Mouse (Mus musculus) ES-E14 (cell line): ENCODE results near the gene Arhgap35. TPM values are rescaled to one million over a fixed set of nuclear protein-coding genes. Genes with fewer than 3 reads are reported as not detected.
"Not testable (repeated sequence)": the region's sequence is repeated elsewhere in the genome, so short reads cannot be mapped to it uniquely, and the experiment has no call there.

ENCODE experiments used
- DNase-seq: peaks from one replicate; pipeline ENCODE4 v3.0.0-alpha.2; 2013; ENCODE audit warnings: low read depth, low spot score
- H3K27ac ChIP-seq: 2 replicates; pipeline ENCODE4 v1.5.1; 2012; ENCODE audit warnings: low read depth, mild to moderate bottlenecking, low read length, moderate library complexity, mixed read lengths; ENCODE audit not compliant: poor library complexity, insufficient read depth, severe bottlenecking
- H3K36me3 ChIP-seq: 2 replicates; pipeline ENCODE4 v1.6.1; 2012; ENCODE audit warnings: mild to moderate bottlenecking, low read length, moderate library complexity, mixed read lengths; ENCODE audit not compliant: control insufficient read depth, poor library complexity, insufficient read depth, severe bottlenecking
- H3K4me1 ChIP-seq, 2 experiments: fragments of 150-350 bp in 1 of 2; sonication (generic) in 1 of 2; 2 replicates each; pipeline ENCODE4 v1.6.1; 2012; ENCODE audit warnings: low read length in 2 of 2, mild to moderate bottlenecking in 1 of 2, mixed read lengths in 1 of 2; ENCODE audit not compliant: control insufficient read depth in 2 of 2, insufficient read depth in 2 of 2, poor library complexity in 1 of 2
- H3K4me3 ChIP-seq, 2 experiments: fragments of 150-350 bp in 1 of 2; sonication (generic) in 1 of 2; 2 replicates each; pipeline ENCODE4 v1.5.1; 2012; ENCODE audit warnings: low read length in 2 of 2, low read depth in 1 of 2, mild to moderate bottlenecking in 1 of 2, mixed read lengths in 1 of 2; ENCODE audit not compliant: insufficient read depth in 1 of 2, poor library complexity in 1 of 2, severe bottlenecking in 1 of 2
- H3K9ac ChIP-seq: 2 replicates; pipeline ENCODE4 v1.6.1; 2012; ENCODE audit warnings: low read depth, mild to moderate bottlenecking, low read length, mixed read lengths; ENCODE audit not compliant: poor library complexity, insufficient read depth, severe bottlenecking
- H3K9me3 ChIP-seq: fragments of 150-350 bp; sonication (generic); 2 replicates; pipeline ENCODE4 v1.6.1; 2012; ENCODE audit warnings: low read depth, mild to moderate bottlenecking, low read length; ENCODE audit not compliant: control insufficient read depth, insufficient read depth
- CHD2 ChIP-seq: IDR thresholded peaks from 2 replicates; pipeline ENCODE4 v1.6.1; 2014; ENCODE audit warnings: mild to moderate bottlenecking, low read depth, low read length, inconsistent platforms
- HCFC1 ChIP-seq: IDR thresholded peaks from 2 replicates; pipeline ENCODE4 v1.6.1; 2012; ENCODE audit warnings: low read length, inconsistent platforms, borderline replicate concordance; ENCODE audit not compliant: insufficient read depth
- MAFK ChIP-seq: IDR thresholded peaks from 2 replicates; pipeline ENCODE4 v1.6.1; 2014; ENCODE audit warnings: mild to moderate bottlenecking, low read depth, low read length, inconsistent platforms; ENCODE audit not compliant: insufficient read depth
- ZC3H11A ChIP-seq: IDR thresholded peaks from 2 replicates; pipeline ENCODE4 v1.6.1; 2012; ENCODE audit warnings: low read depth, mild to moderate bottlenecking, inconsistent platforms, low read length, borderline replicate concordance
- ZNF384 ChIP-seq: IDR thresholded peaks from 2 replicates; pipeline ENCODE4 v1.6.1; 2012; ENCODE audit warnings: low read depth, low read length, inconsistent platforms
- in situ Hi-C, 2 experiments: fragments of 600-800 bp; cut with MboI; formaldehyde crosslinking; loops; one replicate each; pipeline ENCODE4 v1.15.1; 2025; ENCODE audit warnings: low sequenced_read_pairs in 2 of 2, inconsistent platforms in 1 of 2; ENCODE audit not compliant: unreplicated experiment in 2 of 2
- total RNA-seq: library from RNA; depleted of rRNA; stranded (reverse); fragments of 300-350 nt; gene quantifications from 2 replicates; pipeline ENCODE4 v1.2.3, GENCODE M21; 2012; rRNA removed

Gene Arhgap35
- 43.0 and 46.6 TPM in 2 replicates for total RNA-seq

DNA sequence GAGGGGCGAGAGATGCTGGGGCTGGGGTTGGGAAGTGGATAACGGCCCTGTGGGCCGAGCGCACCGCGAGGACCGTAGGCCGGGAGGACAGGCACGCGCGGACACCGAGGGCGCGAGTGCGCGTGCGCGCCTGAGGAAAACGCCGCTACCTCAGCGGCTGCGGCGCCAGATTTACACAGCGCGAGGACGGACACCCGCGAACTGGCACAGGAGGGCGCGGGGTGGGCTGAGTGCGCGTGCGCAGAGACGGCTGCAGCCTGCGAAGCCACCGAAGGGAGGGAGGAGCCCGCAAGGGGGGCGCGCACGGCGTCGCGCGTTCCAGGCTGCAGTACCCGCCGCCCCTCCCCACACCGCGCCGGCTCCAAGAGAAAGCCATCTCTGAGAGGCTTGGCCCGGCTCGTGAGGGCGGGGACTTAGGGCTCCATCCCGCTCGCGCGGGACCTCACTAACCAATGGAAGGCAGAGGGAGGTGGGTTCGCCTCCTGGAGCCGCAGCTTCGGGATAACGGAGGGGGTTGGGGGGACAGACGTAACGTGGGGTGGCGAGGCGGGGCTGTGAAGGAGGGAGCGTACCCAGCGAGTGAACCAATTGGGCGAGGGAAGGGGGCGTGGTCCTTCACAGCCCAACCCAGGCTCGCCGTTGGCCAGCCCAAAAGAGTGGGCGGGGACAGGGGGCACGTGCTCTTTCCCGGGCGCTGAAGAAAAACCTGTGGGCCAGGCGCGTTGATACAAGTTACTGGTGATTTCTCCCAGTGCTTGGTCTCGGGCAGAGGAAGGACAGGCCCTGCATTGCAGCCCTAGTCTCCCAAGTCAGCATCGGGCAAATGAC lies at the start of gene Arhgap35:
Gene Arhgap35 (minus strand): TSS at position 106 of the 828 bp plus-strand sequence.
- 0 out of 2 replicates have a peak, but pooled peaks have one; percentile 49 for TF ChIP-seq HCFC1
- TF ChIP-seq MAFK: no peak
- peak; percentile 43; the same call in 1 of the 2 replicates for TF ChIP-seq CHD2
- no peak for TF ChIP-seq ZNF384
- in situ Hi-C loops: no loop called here
- peak; percentile 98 for DNase-seq
- Histone ChIP-seq H3K9me3 (no peaks in the 10 kb centered on the region), H3K36me3 (no peaks in the 10 kb centered on the region), H3K27ac (peak within 1 kb of the TSS; percentile 99), H3K9ac (peak within 1 kb of the TSS; percentile 99), H3K4me1 (peaks cover 3 to 14% of the 10 kb centered on the region in 2 experiments), H3K4me3 (peak within 1 kb of the TSS; percentile 78 to 92)

DNA sequence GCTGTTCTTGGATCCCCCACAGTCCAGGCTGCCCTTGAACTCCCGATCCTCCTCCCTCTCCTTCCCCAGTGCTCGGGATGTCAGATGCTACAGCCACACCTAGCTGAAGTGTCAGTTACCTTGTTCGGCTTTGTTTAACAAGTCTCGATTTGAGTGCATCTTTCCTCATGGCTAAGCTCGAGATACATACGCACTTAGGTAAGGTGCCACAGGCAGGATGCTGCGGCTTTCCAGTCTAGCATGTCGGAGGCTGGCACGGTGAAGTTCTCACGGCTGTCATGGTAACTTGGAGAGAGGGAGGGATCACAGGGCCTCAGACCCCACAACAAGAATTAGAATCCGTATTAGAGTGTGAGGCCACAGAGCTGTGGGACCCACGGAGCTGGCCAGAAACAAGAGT lies 29.5 kb upstream of the Arhgap35 start:
- TF ChIP-seq MAFK: no peak
- TF ChIP-seq CHD2: no peak
- no peak for TF ChIP-seq HCFC1
- no peak for TF ChIP-seq ZC3H11A
- TF ChIP-seq ZNF384: no peak
- Histone ChIP-seq H3K4me3 (no peak overlapping the region), H3K36me3 (no peaks in the 10 kb centered on the region), H3K27ac (no peak overlapping the region), H3K9ac (no peak overlapping the region), H3K4me1 (peaks cover 2 to 5% of the 10 kb centered on the region in 2 experiments; a peak in 2 of 4 replicates), H3K9me3 (no peaks in the 10 kb centered on the region)
- DNase-seq: no peak
- in situ Hi-C loops: no loop called here

DNA sequence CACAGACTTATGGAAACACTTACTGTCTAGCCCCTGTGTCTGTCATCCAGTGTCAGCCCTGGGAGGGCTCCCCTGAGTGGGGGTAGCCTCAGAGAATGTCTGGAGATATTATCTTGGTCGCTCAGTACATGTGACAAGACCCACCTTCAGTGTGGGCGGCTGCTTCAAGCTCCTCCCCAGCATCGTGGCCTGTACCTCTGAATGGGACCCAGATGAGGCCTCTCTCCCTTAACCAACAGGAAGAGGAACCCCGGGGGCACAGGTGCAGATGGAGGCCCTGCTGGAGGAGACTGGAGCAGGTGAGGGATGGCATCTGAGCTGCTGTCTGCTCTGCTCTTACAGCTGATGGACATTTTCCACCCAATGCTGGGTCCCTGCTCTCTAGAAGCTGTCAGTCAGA lies 28.3 kb upstream of the Arhgap35 start:
- H3K9me3 ChIP-seq, H3K9ac ChIP-seq, H3K4me3 ChIP-seq, in situ Hi-C loops, H3K27ac ChIP-seq, H3K36me3 ChIP-seq, H3K4me1 ChIP-seq, DNase-seq: not testable (repeated sequence)

DNA sequence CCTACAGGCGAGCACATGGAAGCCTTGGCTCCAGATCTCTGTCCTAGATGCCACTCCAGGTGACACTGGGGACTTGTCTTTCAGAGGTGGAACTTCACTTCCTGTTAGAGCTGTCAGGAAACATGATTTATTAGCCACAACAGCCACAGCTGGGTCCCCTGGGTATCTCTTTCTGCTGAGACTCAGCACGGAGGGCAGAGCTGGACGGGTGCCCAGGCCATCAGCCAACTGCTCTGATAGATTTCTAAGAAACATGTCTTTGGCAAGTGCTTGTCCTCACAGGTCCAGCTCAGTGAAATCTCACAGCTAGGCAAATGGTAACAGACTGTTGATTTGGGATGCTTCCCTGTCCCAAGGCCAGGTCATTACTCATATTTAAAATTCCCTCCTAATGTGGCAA lies 24.2 kb upstream of the Arhgap35 start:
- no peak overlapping the region for H3K27ac ChIP-seq
- in situ Hi-C loops: no loop called here
- no peak for DNase-seq

More for the DNA sequence above, 24.2 kb upstream of the Arhgap35 start:
- no peak overlapping the region for H3K4me3 ChIP-seq
- no peaks in the 10 kb centered on the region for H3K36me3 ChIP-seq
- TF ChIP-seq ZC3H11A: no peak
- TF ChIP-seq MAFK: no peak
- TF ChIP-seq HCFC1: no peak
- TF ChIP-seq ZNF384: no peak
- no peak for TF ChIP-seq CHD2
- no peak overlapping the region for H3K9ac ChIP-seq
- no peaks in the 10 kb centered on the region for H3K4me1 ChIP-seq
- no peaks in the 10 kb centered on the region for H3K9me3 ChIP-seq
